Mouse (Mus musculus) spleen, adult 2 months (tissue): ENCODE data around the gene Olfr1380.

Source experiments
- CTCF ChIP-seq: fragments of 200-500 bp; IDR thresholded peaks from 2 replicates; pipeline ENCODE4 v1.5.1; 2011; ENCODE audit warnings: mild to moderate bottlenecking, inconsistent platforms; ENCODE audit not compliant: insufficient read depth, insufficient read length, insufficient replicate concordance; ENCODE audit errors: extremely low read depth
- POLR2A ChIP-seq: fragments of 200-500 bp; IDR thresholded peaks from 2 replicates; pipeline ENCODE4 v1.6.1; 2011; ENCODE audit warnings: low read depth, low read length, inconsistent platforms

- TF ChIP-seq CTCF: no peak
- TF ChIP-seq POLR2A: no peak
Observed at GRCm38 (mm10) chr11:49590213-49590612, 33.5 kb downstream of the Olfr1380 start.
